ENCODE assay signal across 22 mouse cellular contexts in genomic region chr15:94655811-94656323, GRCm38 (mm10). TPM values are rescaled to one million over a fixed set of nuclear protein-coding genes. Genes with fewer than 3 reads are reported as not detected.
A peak's percentile ranks its signal among the peaks of the same experiment; 100 is the strongest.
DNase-seq lines count a peak whose midpoint lies in the region; ATAC-seq lines count a peak whose summit lies in the region.
"Had no signal": no experiment of that assay in that cellular context is flagged by ENCODE, and none has a peak within 500 bp of the region (broad histone marks: within the 10 kb centered on the region; RNA-seq: fewer than 3 reads in every experiment).

No protein-coding gene starts in this region.

- no peaks in the 10 kb centered on the region for H3K9me3 ChIP-seq in lung, embryonic 15.5 days
- H3K9me3 ChIP-seq in stomach, embryonic 15.5 days = no peaks in the 10 kb centered on the region
- H3K9me3 ChIP-seq: embryonic facial prominence, embryonic 12.5 days; heart, embryonic 13.5 days; limb, embryonic 15.5 days; midbrain, embryonic 10.5 days; neural tube, embryonic 15.5 days had no signal

- no peak overlapping the region for H3K4me2 ChIP-seq in lung, embryonic 15.5 days
- H3K4me2 ChIP-seq in stomach, embryonic 15.5 days = no peak overlapping the region
- H3K4me2 ChIP-seq: embryonic facial prominence, embryonic 12.5 days; heart, embryonic 13.5 days; hindbrain, embryonic 14.5 days; limb, embryonic 15.5 days; neural tube, embryonic 15.5 days had no signal

- peaks cover 10% of the 10 kb centered on the region; the same call in 1 of the 2 replicates for H3K4me1 ChIP-seq in lung, embryonic 15.5 days
- H3K4me1 ChIP-seq in stomach, embryonic 15.5 days = peaks cover 16% of the 10 kb centered on the region

- no peaks in the 10 kb centered on the region for H3K27me3 ChIP-seq in lung, embryonic 15.5 days
- H3K27me3 ChIP-seq in stomach, embryonic 15.5 days (replicated peaks) = no peaks in the 10 kb centered on the region
- H3K27me3 ChIP-seq: embryonic facial prominence, embryonic 12.5 days; limb, embryonic 15.5 days; neural tube, embryonic 15.5 days had no signal

- ATAC-seq in lung, embryonic 15.5 days (ENCODE audit: borderline replicate concordance, extremely low read depth, low FRiP score, low TSS enrichment) = 0 out of 2 replicates have a peak, but pooled peaks have one; percentile 32
- ATAC-seq in stomach, embryonic 15.5 days (ENCODE audit: insufficient read depth, low FRiP score, low read depth) = peak; percentile 64
- ATAC-seq: inflammation-experienced regulatory T-cells, adult 6 months had no signal

- H3K36me3 ChIP-seq in lung, embryonic 15.5 days = no peaks in the 10 kb centered on the region
- no peaks in the 10 kb centered on the region for H3K36me3 ChIP-seq in stomach, embryonic 15.5 days
- H3K36me3 ChIP-seq: embryonic facial prominence, embryonic 12.5 days; heart, embryonic 13.5 days; limb, embryonic 15.5 days; midbrain, embryonic 10.5 days; neural tube, embryonic 15.5 days had no signal

- no peak overlapping the region for H3K4me3 ChIP-seq in lung, embryonic 15.5 days
- H3K4me3 ChIP-seq in stomach, embryonic 15.5 days (replicated peaks) = no peak overlapping the region
- H3K4me3 ChIP-seq: embryonic facial prominence, embryonic 12.5 days; heart, embryonic 13.5 days; limb, embryonic 15.5 days; midbrain, embryonic 10.5 days; neural tube, embryonic 15.5 days had no signal

- H3K27ac ChIP-seq in lung, embryonic 15.5 days = 0 out of 2 replicates have a peak overlapping the region, but pooled peaks have one; percentile 18
- no peak overlapping the region; the same call in 1 of the 2 replicates for H3K27ac ChIP-seq in stomach, embryonic 15.5 days
- H3K27ac ChIP-seq: embryonic facial prominence, embryonic 12.5 days; heart, embryonic 13.5 days; hindbrain, embryonic 14.5 days; limb, embryonic 15.5 days; liver, embryonic 14.5 days; macrophage; midbrain, embryonic 10.5 days; neural tube, embryonic 15.5 days had no signal

- DNase-seq in gastrocnemius, adult 8-10 months (ENCODE audit: low spot score in 2 of 2) = peak; percentile 27 to 51
- DNase-seq in gastrocnemius, postnatal 10 days = no peak
- no peak for DNase-seq in lung, postnatal 10 days
- peak; percentile 26 for DNase-seq in gastrocnemius, postnatal 25 days
- DNase-seq in ovary, adult 18-20 months (ENCODE audit: low spot score) = no peak
- DNase-seq: cerebellum, adult 11-12 months; heart, postnatal 4 days; kidney, adult 8-10 months; kidney, postnatal 14 days; left cerebral cortex, postnatal 4 days; thymus, postnatal 25 days had no signal

- H3K9ac ChIP-seq in lung, embryonic 15.5 days = no peak overlapping the region
- H3K9ac ChIP-seq in stomach, embryonic 15.5 days = no peak overlapping the region
- H3K9ac ChIP-seq: embryonic facial prominence, embryonic 12.5 days; heart, embryonic 13.5 days; hindbrain, embryonic 14.5 days; limb, embryonic 15.5 days; liver, embryonic 14.5 days; neural tube, embryonic 15.5 days had no signal

- WGBS in lung, embryonic 15.5 days = 69% methylated on average over 13 of the region's 13 CpGs
- 73% methylated on average over 13 of the region's 13 CpGs for WGBS in stomach, embryonic 15.5 days

RNA-seq across cellular contexts. Expression of gene Tmem117, which starts 26.8 kb away (rescaled TPM):
- total RNA-seq in gastrocnemius, adult 8-10 months (2022) = 10 to 100 TPM; 16.1 to 18.1 (median 16.5) TPM
- total RNA-seq in gastrocnemius, postnatal 10 days (2021) = 10 to 100 TPM; 30.8 to 31.1 TPM
- 3.7 and 3.8 TPM in 2 replicates for polyA plus RNA-seq in lung, embryonic 15.5 days (2015; fragmentation: Nextera tagmentation; extraction: Ambion mirVana)
- total RNA-seq in gastrocnemius, postnatal 25 days (2021) = 10 to 100 TPM; 18.2 to 22.8 TPM
- 2.8 and 3.7 TPM in 2 replicates for polyA plus RNA-seq in stomach, embryonic 15.5 days (2015; fragmentation: Nextera tagmentation; extraction: Ambion mirVana)
- polyA plus RNA-seq: liver, embryonic 14.5 days had no signal

Comparison
In these comparisons a context has a peak if more than half of its experiments do, and no peak if none do; other contexts are left out.
1. DNase-seq: peak in gastrocnemius, adult 8-10 months (2 of 2) and gastrocnemius, postnatal 25 days (single experiment); none in gastrocnemius, postnatal 10 days (single experiment), lung, postnatal 10 days (single experiment) and ovary, adult 18-20 months (single experiment).